In genomic region chr1:134037172-134037571, GRCm38 (mm10) we compare ENCODE assay signal across 10 mouse cellular contexts. TPM values are rescaled to one million over a fixed set of nuclear protein-coding genes. Genes with fewer than 3 reads are reported as not detected.
A peak's percentile ranks its signal among the peaks of the same experiment; 100 is the strongest.
DNase-seq lines count a peak whose midpoint lies in the region; ATAC-seq lines count a peak whose summit lies in the region.
"Had no signal": no experiment of that assay in that cellular context is flagged by ENCODE, and none has a peak within 500 bp of the region (broad histone marks: within the 10 kb centered on the region; RNA-seq: fewer than 3 reads in every experiment).

Fmod (plus strand) TSS chr1:134037254.

- no peaks in the 10 kb centered on the region for H3K9me3 ChIP-seq in heart, embryonic 11.5 days (replicated peaks; ENCODE audit: control insufficient read depth, low read length)
- H3K9me3 ChIP-seq: liver, embryonic 15.5 days had no signal

- H3K4me2 ChIP-seq in heart, embryonic 11.5 days: peak within 1 kb of the TSS; percentile 51
- H3K4me2 ChIP-seq: liver, embryonic 15.5 days had no signal

- no peaks in the 10 kb centered on the region for H3K27me3 ChIP-seq in heart, embryonic 11.5 days (ENCODE audit: control insufficient read depth, insufficient read depth, low read length)
- H3K27me3 ChIP-seq: liver, embryonic 15.5 days had no signal

- no peak within 1 kb of the TSS; the same call in 1 of the 2 replicates for H3K4me3 ChIP-seq in heart, embryonic 11.5 days (ENCODE audit: low read depth, low read length)
- H3K4me3 ChIP-seq: liver, embryonic 15.5 days had no signal

- peaks cover 11% of the 10 kb centered on the region for H3K4me1 ChIP-seq in heart, embryonic 11.5 days (ENCODE audit: control insufficient read depth, insufficient read depth, low read length)
- H3K4me1 ChIP-seq: liver, embryonic 15.5 days had no signal

- DNase-seq in heart, adult 9 months (ENCODE audit: low spot score in 2 of 2): no peak
- peak; percentile 80 for DNase-seq in Muller cell, postnatal 12 days (ENCODE audit: inconsistent ontology term)
- no peak for DNase-seq in gastrocnemius, postnatal 10 days
- no peak for DNase-seq in left cerebral cortex, postnatal 36 days (ENCODE audit: low spot score in 2 of 2)
- no peak for DNase-seq in testis, postnatal 14 days (ENCODE audit: low spot score)
- no peak for DNase-seq in cerebellum, adult 11 months
- DNase-seq in thymus, adult 18-20 months: no peak
- DNase-seq: thymus, postnatal 14 days had no signal

- intact Hi-C loops in left cerebral cortex, postnatal 36 days (cut with DNase I): no loop called here

- no peak for ATAC-seq in heart, embryonic 11.5 days (replicated peaks; ENCODE audit: insufficient number of reproducible peaks, low FRiP score, low TSS enrichment)

- WGBS in heart, embryonic 11.5 days (ENCODE audit: insufficient replicate concordance): 22% methylated on average over 9 of the region's 9 CpGs

- peak within 1 kb of the TSS; percentile 7; the same call in 1 of the 2 replicates for H3K27ac ChIP-seq in heart, embryonic 11.5 days (ENCODE audit: low read depth, low read length)
- H3K27ac ChIP-seq: liver, embryonic 15.5 days had no signal

- H3K36me3 ChIP-seq in heart, embryonic 11.5 days (ENCODE audit: control insufficient read depth, insufficient read depth, low read length): no peaks in the 10 kb centered on the region
- H3K36me3 ChIP-seq: liver, embryonic 15.5 days had no signal

- H3K9ac ChIP-seq in heart, embryonic 11.5 days (ENCODE audit: low read depth, low read length): peak within 1 kb of the TSS; percentile 46; the same call in 1 of the 2 replicates
- H3K9ac ChIP-seq: liver, embryonic 15.5 days had no signal

RNA-seq across cellular contexts. Expression of gene Fmod, which starts in this region (rescaled TPM):
- polyA plus RNA-seq in heart, embryonic 11.5 days (2014; fragmentation: Nextera tagmentation; extraction: Ambion mirVana): 10.6 and 13.4 TPM in 2 replicates
- total RNA-seq in gastrocnemius, postnatal 10 days (2021): 100 to 1,000 TPM; 214 to 221 TPM
- total RNA-seq in left cerebral cortex, postnatal 36 days (2021): 10 to 100 TPM; 12.7 to 22.2 TPM

Comparison
In these comparisons a context has a peak if more than half of its experiments do, and no peak if none do; other contexts are left out.
1. RNA of gene Fmod (total RNA-seq): 214 to 221 TPM in gastrocnemius, postnatal 10 days; 12.7 to 22.2 TPM in left cerebral cortex, postnatal 36 days; every median in the first group is over 4 times any median in the second.